Mouse (Mus musculus) heart, postnatal 0 days (tissue): ENCODE measurements around the gene Taf5. TPM values are rescaled to one million over a fixed set of nuclear protein-coding genes. Genes with fewer than 3 reads are reported as not detected.
A peak's percentile ranks its signal among the peaks of the same experiment; 100 is the strongest.

Experiments used
- ATAC-seq: fragments of 200-750 bp; cut with Nextera tagmentation; 2 replicates; pipeline ENCODE4 v1.8.0; 2017; ENCODE audit warnings: low read depth, moderate number of reproducible peaks, moderate library complexity; ENCODE audit not compliant: insufficient read depth
- DNase-seq: peaks from one replicate; pipeline ENCODE4 v3.0.0-alpha.2; 2016; ENCODE audit warnings: low spot score
- H3K27ac ChIP-seq: fragments of 300-500 bp; sonication (generic); 2 replicates; pipeline ENCODE4 v1.5.1; 2014; ENCODE audit warnings: low read depth, mild to moderate bottlenecking
- H3K27me3 ChIP-seq: fragments of 300-500 bp; sonication (generic); 2 replicates; pipeline ENCODE4 v1.6.1; 2014; ENCODE audit warnings: low read length, mixed read lengths; ENCODE audit not compliant: control insufficient read depth, insufficient read depth
- H3K36me3 ChIP-seq: fragments of 300-500 bp; sonication (generic); replicated peaks from 2 replicates; pipeline ENCODE4 v1.6.1; 2014; ENCODE audit warnings: low read length, mixed read lengths; ENCODE audit not compliant: control insufficient read depth, insufficient read depth
- H3K4me1 ChIP-seq: fragments of 300-500 bp; sonication (generic); 2 replicates; pipeline ENCODE4 v1.6.1; 2014; ENCODE audit warnings: antibody characterized with exemption; ENCODE audit not compliant: control insufficient read depth, insufficient read depth
- H3K4me2 ChIP-seq: fragments of 300-500 bp; sonication (generic); 2 replicates; pipeline ENCODE4 v1.6.1; 2014; ENCODE audit warnings: low read depth, mild to moderate bottlenecking, low read length, moderate library complexity
- H3K4me3 ChIP-seq: fragments of 300-500 bp; sonication (generic); 2 replicates; pipeline ENCODE4 v1.5.1; 2014; ENCODE audit warnings: low read depth, low read length
- H3K9ac ChIP-seq: fragments of 300-500 bp; sonication (generic); replicated peaks from 2 replicates; pipeline ENCODE4 v1.6.1; 2014; ENCODE audit warnings: low read depth, low read length, mixed read lengths
- H3K9me3 ChIP-seq: fragments of 300-500 bp; sonication (generic); replicated peaks from 2 replicates; pipeline ENCODE4 v1.6.1; 2016; ENCODE audit warnings: low read length; ENCODE audit not compliant: control insufficient read depth
- CTCF ChIP-seq: IDR thresholded peaks from 2 replicates; pipeline ENCODE4 v1.5.1; 2016; ENCODE audit warnings: antibody characterized with exemption, control low read depth, low read depth
- EP300 ChIP-seq: IDR thresholded peaks from 2 replicates; pipeline ENCODE4 v1.6.1; 2016; ENCODE audit warnings: antibody characterized with exemption, low read depth
- WGBS: fragments of 180-500 bp; shearing (Covaris S2); extraction: QIAGEN DNeasy Blood & Tissue Kit; methylation state at CpG from one replicate; pipeline ENCODE4 v1.1.7; 2014; 5-methylcytosine and 5-hydroxymethylcytosine counted together
- polyA plus RNA-seq: library from polyadenylated mRNA; unstranded; fragments of >200 nt; fragmentation: Nextera tagmentation; extraction: Ambion mirVana; gene quantifications from 2 replicates; pipeline ENCODE4 v1.2.1, GENCODE M21; 2015
- total RNA-seq: library from RNA; depleted of rRNA; stranded (reverse); fragments of >200 nt; gene quantifications from 2 replicates; pipeline ENCODE4 v1.2.3, GENCODE M21; 2014; ENCODE audit warnings: low replicate concordance

Gene Taf5
- total and polyA plus RNA-seq, 2 experiments from 2014 or later: 1.5 to 7.0 TPM

GRCm38 (mm10) chr19:47049061-47049460 is 18.5 kb upstream of the Taf5 start:
- H3K9me3 ChIP-seq: no peaks in the 10 kb centered on the region
- DNase-seq: no peak
- H3K27me3 ChIP-seq: no peaks in the 10 kb centered on the region
- H3K4me1 ChIP-seq: peaks cover 6% of the 10 kb centered on the region; the same call in 1 of the 2 replicates
- WGBS: 70% methylated on average over 4 of the region's 4 CpGs
- no peak for TF ChIP-seq EP300
- no peak overlapping the region for H3K4me2 ChIP-seq
- peaks cover 18% of the 10 kb centered on the region; the same call in 1 of the 2 replicates for H3K36me3 ChIP-seq
- ATAC-seq: no peak
- no peak overlapping the region for H3K4me3 ChIP-seq
- H3K27ac ChIP-seq: no peak overlapping the region
- no peak overlapping the region for H3K9ac ChIP-seq

- no peaks in the 10 kb centered on the region for H3K9me3 ChIP-seq
- H3K4me2 ChIP-seq: peak overlapping the region; percentile 99
- no peak overlapping the region for H3K27ac ChIP-seq
- H3K36me3 ChIP-seq: peaks cover 18% of the 10 kb centered on the region; the same call in 1 of the 2 replicates
- peaks cover 6% of the 10 kb centered on the region; the same call in 1 of the 2 replicates for H3K4me1 ChIP-seq
- H3K27me3 ChIP-seq: no peaks in the 10 kb centered on the region
- ATAC-seq: no peak
- no peak for DNase-seq
- peak overlapping the region; percentile 75; the same call in 1 of the 2 replicates for H3K9ac ChIP-seq
- H3K4me3 ChIP-seq: peak overlapping the region; percentile 85
- TF ChIP-seq CTCF (no peak), EP300 (no peak)
- WGBS: 5% methylated on average over 7 of the region's 7 CpGs
Measured at GRCm38 (mm10) chr19:47049840-47050239, 17.7 kb upstream of the Taf5 start.

GRCm38 (mm10) chr19:47050271-47051032 is 17.1 kb upstream of the Taf5 start, which contains the start of gene Pcgf6:
Gene Pcgf6, minus strand, starts transcription at chr19:47050906.
- Histone ChIP-seq H3K27ac (peak within 1 kb of the TSS; percentile 81), H3K4me3 (peak within 1 kb of the TSS; percentile 85), H3K36me3 (peaks cover 17% of the 10 kb centered on the region; the same call in 1 of the 2 replicates), H3K27me3 (no peaks in the 10 kb centered on the region), H3K4me1 (peaks cover 6% of the 10 kb centered on the region; the same call in 1 of the 2 replicates), H3K9me3 (no peaks in the 10 kb centered on the region), H3K9ac (peak within 1 kb of the TSS; percentile 75), H3K4me2 (peak within 1 kb of the TSS; percentile 99)
- DNase-seq (peak; percentile 55), ATAC-seq (peak; percentile 85)
- 0% methylated on average over 74 of the region's 75 CpGs for WGBS
- TF ChIP-seq CTCF: no peak
- TF ChIP-seq EP300: no peak

- H3K4me2 ChIP-seq: no peak overlapping the region
- 74% methylated on average over 4 of the region's 4 CpGs for WGBS
- H3K4me1 ChIP-seq: peaks cover 6% of the 10 kb centered on the region; the same call in 1 of the 2 replicates
- H3K36me3 ChIP-seq: 0 out of 2 replicates have a peak, but pooled peaks cover 4% of the 10 kb centered on the region
- H3K9me3 ChIP-seq: no peaks in the 10 kb centered on the region
- no peak for ATAC-seq
- H3K4me3 ChIP-seq: no peak overlapping the region
- no peak for TF ChIP-seq CTCF
- TF ChIP-seq EP300: no peak
- no peak overlapping the region for H3K27ac ChIP-seq
- no peak overlapping the region for H3K9ac ChIP-seq
- no peak for DNase-seq
- H3K27me3 ChIP-seq: no peaks in the 10 kb centered on the region
Measured at GRCm38 (mm10) chr19:47052927-47053326, 14.6 kb upstream of the Taf5 start.

GRCm38 (mm10) chr19:47053471-47053870 is 14.1 kb upstream of the Taf5 start:
- no peak overlapping the region for H3K27ac ChIP-seq
- no peak for TF ChIP-seq CTCF
- TF ChIP-seq EP300: no peak
- DNase-seq (no peak), ATAC-seq (no peak)
- H3K9ac ChIP-seq: no peak overlapping the region
- H3K36me3 ChIP-seq: no peaks in the 10 kb centered on the region
- H3K4me3 ChIP-seq: no peak overlapping the region
- no peaks in the 10 kb centered on the region for H3K9me3 ChIP-seq
- 85% methylated on average over 4 of the region's 4 CpGs for WGBS
- H3K27me3 ChIP-seq: no peaks in the 10 kb centered on the region
- no peak overlapping the region for H3K4me2 ChIP-seq
- H3K4me1 ChIP-seq: peaks cover 6% of the 10 kb centered on the region; the same call in 1 of the 2 replicates
